Mouse (Mus musculus) megakaryocyte, embryonic 14.5 days (primary cell): ENCODE data around the gene Foxj2.

ENCODE experiments used
- FLI1 ChIP-seq: IDR thresholded peaks from 2 replicates; pipeline ENCODE4 v1.6.1; 2012; ENCODE audit warnings: low read length, inconsistent platforms, mixed read lengths
- GATA1 ChIP-seq: IDR thresholded peaks from 3 replicates; pipeline ENCODE4 v1.6.1; 2012; ENCODE audit warnings: mixed read lengths, low read length, inconsistent platforms, borderline replicate concordance

DNA sequence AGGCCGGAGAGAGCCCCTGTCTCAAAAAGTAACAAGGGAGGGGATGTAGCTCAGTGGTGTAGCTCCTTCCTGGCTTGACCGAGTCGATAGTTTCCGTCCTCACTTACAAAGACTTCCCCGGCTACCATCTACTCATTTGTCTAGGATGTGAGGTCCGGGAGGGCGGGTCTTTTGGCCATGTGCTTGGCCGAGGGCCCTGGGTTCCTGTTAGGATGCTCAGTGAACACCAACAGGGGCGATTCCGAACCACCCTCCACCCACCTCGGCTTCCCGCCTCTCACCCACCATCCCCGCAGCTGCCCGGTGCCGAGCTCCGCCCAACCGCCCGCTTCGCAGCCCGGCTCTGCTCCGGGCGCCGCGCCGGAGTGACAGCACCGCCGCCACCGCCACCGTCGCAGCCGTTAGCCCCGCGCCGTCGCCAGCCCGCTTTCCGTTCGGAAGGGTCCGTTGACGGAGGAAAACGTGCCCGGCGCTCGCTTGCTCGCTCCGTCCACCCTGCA, 18.4 kb upstream of the Foxj2 start, which contains the start of gene Slc2a3:
- TF ChIP-seq FLI1 (no peak), GATA1 (no peak)
